Mouse (Mus musculus): ENCODE data around the gene Cplx3.

DNA sequence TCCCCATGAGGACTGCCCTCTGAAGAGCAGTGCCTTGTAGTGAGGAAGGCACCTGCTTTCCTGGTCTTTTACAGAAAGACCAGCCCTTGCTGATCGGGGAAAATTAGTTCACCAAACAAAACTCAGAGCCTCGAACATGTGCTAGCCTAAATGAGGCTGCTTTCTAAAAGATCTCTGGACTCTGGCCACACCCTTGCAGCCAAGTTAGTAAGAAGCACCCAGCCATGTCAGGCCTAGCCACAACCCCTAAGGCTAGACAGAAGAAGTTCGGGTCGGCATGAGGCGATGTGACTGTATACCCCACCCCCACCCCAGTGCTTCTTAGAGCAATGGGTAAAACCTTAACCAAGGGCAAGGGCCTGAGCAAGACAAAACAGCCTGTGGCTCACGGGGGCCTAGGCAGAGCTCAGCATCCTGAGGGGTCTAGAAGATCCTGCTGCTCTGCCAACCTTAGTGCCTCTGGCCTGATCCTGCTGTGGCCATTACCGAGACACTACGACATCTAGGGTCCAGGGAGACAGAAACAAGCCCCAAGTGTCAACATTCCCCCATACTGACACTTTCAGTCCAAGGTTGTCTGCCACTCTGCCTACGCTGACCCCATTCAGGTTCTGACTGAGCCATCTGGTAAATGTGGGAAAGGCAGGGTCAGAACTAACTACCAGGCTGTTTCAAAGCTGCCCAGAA is 37.2 kb upstream of the Cplx3 start:
- TF ChIP-seq POLR2A (IDR thresholded peaks at IDR 0.05; ENCODE audit: borderline replicate concordance, control insufficient read depth, low read depth, low read length): no peak
- TF ChIP-seq CTCF (IDR thresholded peaks at IDR 0.05; ENCODE audit: control insufficient read depth, insufficient read depth, low read length): no peak

Measured in bone marrow, adult 2 months (tissue).